Comparison of ENCODE assay signal across 7 mouse cellular contexts in the genomic region with DNA sequence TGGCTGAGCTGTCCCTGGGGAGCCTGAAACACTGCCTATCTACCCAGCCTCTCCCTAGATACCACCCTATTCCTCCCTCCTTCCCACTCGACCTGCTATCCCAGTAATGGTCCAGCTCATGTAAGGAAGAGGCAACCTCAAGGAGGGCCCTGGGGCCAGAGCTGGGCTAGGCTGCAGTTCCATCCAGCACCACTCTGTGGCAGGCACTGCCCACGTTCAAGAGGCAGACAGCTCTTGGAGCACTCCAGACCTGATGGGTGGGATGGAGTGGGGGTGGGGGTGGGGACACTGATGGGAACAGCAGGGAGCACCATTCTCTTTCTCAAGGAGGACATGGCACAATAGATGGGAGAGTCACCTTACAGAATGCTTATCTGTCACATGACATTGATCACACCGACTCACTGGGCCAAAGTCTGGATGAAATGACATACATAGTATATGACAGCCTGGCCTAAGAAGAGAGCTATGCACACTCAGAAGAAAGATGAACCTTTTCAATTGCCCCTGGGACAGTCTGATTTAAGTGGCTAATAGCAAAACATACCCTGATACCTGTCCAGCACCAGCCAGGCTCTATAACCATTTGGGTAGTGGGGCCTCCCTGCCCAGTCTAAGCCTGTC. TPM values are rescaled to one million over a fixed set of nuclear protein-coding genes. Genes with fewer than 3 reads are reported as not detected.
A peak's percentile ranks its signal among the peaks of the same experiment; 100 is the strongest.
DNase-seq lines count a peak whose midpoint lies in the region; ATAC-seq lines count a peak whose summit lies in the region.

No protein-coding gene starts in this region.

- H3K36me3 ChIP-seq in kidney, embryonic 14.5 days (ENCODE audit: control insufficient read depth, insufficient read depth, low read length), result peaks cover 5% of the 10 kb centered on the region; the same call in 1 of the 2 replicates
- H3K36me3 ChIP-seq in stomach, embryonic 16.5 days (ENCODE audit: control insufficient read depth, insufficient read depth, low read length), result no peaks in the 10 kb centered on the region

- WGBS in kidney, embryonic 14.5 days, result 13% methylated on average over 3 of the region's 3 CpGs
- 19% methylated on average over 3 of the region's 3 CpGs for WGBS in stomach, embryonic 16.5 days

- no peaks in the 10 kb centered on the region for H3K9me3 ChIP-seq in kidney, embryonic 14.5 days (ENCODE audit: control insufficient read depth, low read length)
- no peaks in the 10 kb centered on the region for H3K9me3 ChIP-seq in stomach, embryonic 16.5 days (replicated peaks; ENCODE audit: control insufficient read depth, low read length)

- H3K4me2 ChIP-seq in kidney, embryonic 14.5 days (replicated peaks; ENCODE audit: low read depth, low read length), result no peak overlapping the region
- no peak overlapping the region for H3K4me2 ChIP-seq in stomach, embryonic 16.5 days (ENCODE audit: low read depth, low read length)

- peak; percentile 41 for DNase-seq in urinary bladder, postnatal 25 days (ENCODE audit: low spot score)
- DNase-seq in urinary bladder, postnatal 10 days (ENCODE audit: low spot score), result no peak
- DNase-seq in cerebellum, adult 18-20 months, result peak; percentile 66 to 68
- peak; percentile 60 for DNase-seq in lung, postnatal 14 days

- peaks cover 22% of the 10 kb centered on the region for H3K4me1 ChIP-seq in kidney, embryonic 14.5 days (ENCODE audit: control insufficient read depth, insufficient read depth, low read length)
- peaks cover 28% of the 10 kb centered on the region for H3K4me1 ChIP-seq in stomach, embryonic 16.5 days (ENCODE audit: control insufficient read depth, insufficient read depth, low read length)

- H3K27ac ChIP-seq in kidney, embryonic 14.5 days (ENCODE audit: low read depth, low read length), result no peak overlapping the region
- H3K27ac ChIP-seq in stomach, embryonic 16.5 days (ENCODE audit: low read length), result 0 out of 2 replicates have a peak overlapping the region, but pooled peaks have one; percentile 5

- ATAC-seq in granulocyte monocyte progenitor cell, adult 5-6 weeks (replicated peaks; ENCODE audit: poor library complexity, severe bottlenecking), result peak; percentile 65
- peak; percentile 84 for ATAC-seq in kidney, embryonic 14.5 days (ENCODE audit: low FRiP score, low TSS enrichment)
- peak; percentile 79 for ATAC-seq in stomach, embryonic 16.5 days (ENCODE audit: insufficient read depth, low FRiP score)

- no peaks in the 10 kb centered on the region; the same call in 1 of the 2 replicates for H3K27me3 ChIP-seq in kidney, embryonic 14.5 days (ENCODE audit: control insufficient read depth, insufficient read depth, low read length)
- no peaks in the 10 kb centered on the region for H3K27me3 ChIP-seq in stomach, embryonic 16.5 days (ENCODE audit: control insufficient read depth, insufficient read depth, low read length)

- H3K4me3 ChIP-seq in kidney, embryonic 14.5 days (ENCODE audit: low read length), result no peak overlapping the region
- H3K4me3 ChIP-seq in stomach, embryonic 16.5 days (replicated peaks; ENCODE audit: low read length), result no peak overlapping the region

- H3K9ac ChIP-seq in kidney, embryonic 14.5 days (ENCODE audit: low read depth, low read length), result no peak overlapping the region
- H3K9ac ChIP-seq in stomach, embryonic 16.5 days (ENCODE audit: low read length), result no peak overlapping the region

RNA-seq across cellular contexts. Expression of gene Kcnh2, which starts 15.4 kb away (rescaled TPM):
- not detected in 2 replicates for total RNA-seq in granulocyte monocyte progenitor cell, adult 5-6 weeks (2014; fragmentation: Nextera tagmentation)
- not detected in 2 replicates for total RNA-seq in granulocyte monocyte progenitor cell, adult 5-6 weeks (2017)
- polyA plus RNA-seq in kidney, embryonic 14.5 days (2014; fragmentation: Nextera tagmentation; extraction: Ambion mirVana), result 4.6 and 5.7 TPM in 2 replicates
- polyA plus RNA-seq in stomach, embryonic 16.5 days (2015; fragmentation: Nextera tagmentation; extraction: Ambion mirVana), result 5.6 and 6.5 TPM in 2 replicates

RNA-seq across cellular contexts. Expression of gene Nos3, which starts 28.6 kb away (rescaled TPM):
- total RNA-seq in granulocyte monocyte progenitor cell, adult 5-6 weeks (2014; fragmentation: Nextera tagmentation), result 0.56 TPM in 1 of 2 replicates, not detected in the other
- total RNA-seq in granulocyte monocyte progenitor cell, adult 5-6 weeks (2017), result not detected in 2 replicates
- 6.3 and 12.0 TPM in 2 replicates for polyA plus RNA-seq in kidney, embryonic 14.5 days (2014; fragmentation: Nextera tagmentation; extraction: Ambion mirVana)
- 6.5 and 7.3 TPM in 2 replicates for polyA plus RNA-seq in stomach, embryonic 16.5 days (2015; fragmentation: Nextera tagmentation; extraction: Ambion mirVana)

RNA-seq across cellular contexts. Expression of gene Atg9b, which starts 55.9 kb away (rescaled TPM):
- total RNA-seq in granulocyte monocyte progenitor cell, adult 5-6 weeks (2014; fragmentation: Nextera tagmentation), result 1.8 and 4.0 TPM in 2 replicates
- total RNA-seq in granulocyte monocyte progenitor cell, adult 5-6 weeks (2017), result 4.0 and 5.3 TPM in 2 replicates
- 1.1 and 1.3 TPM in 2 replicates for polyA plus RNA-seq in kidney, embryonic 14.5 days (2014; fragmentation: Nextera tagmentation; extraction: Ambion mirVana)
- 4.2 and 5.9 TPM in 2 replicates for polyA plus RNA-seq in stomach, embryonic 16.5 days (2015; fragmentation: Nextera tagmentation; extraction: Ambion mirVana)

RNA-seq across cellular contexts. Expression of gene Abcb8, which starts 57.5 kb away (rescaled TPM):
- 17.6 and 56.8 TPM in 2 replicates for total RNA-seq in granulocyte monocyte progenitor cell, adult 5-6 weeks (2014; fragmentation: Nextera tagmentation)
- total RNA-seq in granulocyte monocyte progenitor cell, adult 5-6 weeks (2017), result 14.4 and 23.9 TPM in 2 replicates
- polyA plus RNA-seq in kidney, embryonic 14.5 days (2014; fragmentation: Nextera tagmentation; extraction: Ambion mirVana), result 44.9 and 55.0 TPM in 2 replicates
- polyA plus RNA-seq in stomach, embryonic 16.5 days (2015; fragmentation: Nextera tagmentation; extraction: Ambion mirVana), result 48.4 and 61.7 TPM in 2 replicates
